Mouse (Mus musculus) lung, postnatal 36 days (tissue): ENCODE measurements around the gene Tmem230.
"Not testable (repeated sequence)": the region's sequence is repeated elsewhere in the genome, so short reads cannot be mapped to it uniquely, and the experiment has no call there.

Experiments
- DNase-seq: peaks from one replicate; pipeline ENCODE4 v3.0.0; 2022; ENCODE audit warnings: mixed read lengths

Tmem230 gene

DNA sequence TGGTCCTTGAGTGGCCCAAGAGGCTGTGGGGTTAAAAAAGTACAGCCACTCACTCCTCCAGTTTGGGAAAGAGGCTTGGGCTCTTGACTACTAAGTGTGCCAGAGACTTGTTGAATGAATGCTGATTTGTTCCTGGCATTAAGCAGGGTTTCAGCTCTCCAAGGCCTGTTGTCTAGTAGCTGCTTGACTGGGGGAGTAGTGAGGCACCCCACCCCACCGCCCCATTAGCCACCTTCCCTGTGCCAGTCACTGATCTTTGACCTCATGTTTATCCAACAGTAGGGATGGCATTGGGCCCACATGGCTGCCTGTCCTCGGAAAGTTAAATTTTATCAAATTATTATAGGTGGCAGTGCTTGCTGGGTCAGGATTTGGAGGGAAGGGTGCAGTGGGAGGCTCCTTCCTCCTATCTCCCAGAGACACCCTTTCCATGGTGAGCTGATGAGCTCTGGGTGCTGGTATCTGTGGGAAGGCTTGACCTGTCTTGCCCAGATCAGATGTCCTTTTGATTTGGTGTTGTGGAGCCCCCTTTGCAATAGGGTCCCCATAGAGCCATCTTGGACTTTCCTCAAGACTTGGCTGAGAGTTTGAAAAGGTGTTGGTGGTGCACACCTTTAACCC is 22.8 kb upstream of the Tmem230 start:
- peak; percentile 56 for DNase-seq

- peak; percentile 54 for DNase-seq
These were observed 21.6 kb upstream of the Tmem230 start for GRCm38 (mm10) chr2:132269217-132269616.

DNA sequence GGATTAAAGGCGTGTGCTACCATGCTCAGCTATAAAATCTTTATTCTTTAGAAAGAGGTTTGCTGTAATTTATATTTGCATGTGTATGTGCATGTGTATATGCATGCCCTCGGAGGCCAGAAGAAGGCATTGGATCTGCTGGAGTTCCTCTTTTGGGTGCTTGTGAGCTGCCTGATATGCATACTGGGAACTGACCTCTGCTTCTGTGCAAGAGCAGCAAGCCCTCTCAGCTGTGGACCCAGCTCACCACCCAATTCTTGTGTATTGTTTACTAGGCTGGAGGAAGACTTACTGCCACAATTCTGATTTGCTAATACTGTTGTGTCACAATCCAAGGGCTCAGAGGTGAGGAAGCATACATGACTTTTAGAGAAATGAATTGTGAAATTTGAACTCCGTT is 18.5 kb upstream of the Tmem230 start:
- peak; percentile 61 for DNase-seq

GRCm38 (mm10) chr2:132265196-132265595 is 17.6 kb upstream of the Tmem230 start:
- DNase-seq, result peak; percentile 41

- DNase-seq, result peak; percentile 42
These were observed 16.7 kb upstream of the Tmem230 start for GRCm38 (mm10) chr2:132264266-132264710.

DNA sequence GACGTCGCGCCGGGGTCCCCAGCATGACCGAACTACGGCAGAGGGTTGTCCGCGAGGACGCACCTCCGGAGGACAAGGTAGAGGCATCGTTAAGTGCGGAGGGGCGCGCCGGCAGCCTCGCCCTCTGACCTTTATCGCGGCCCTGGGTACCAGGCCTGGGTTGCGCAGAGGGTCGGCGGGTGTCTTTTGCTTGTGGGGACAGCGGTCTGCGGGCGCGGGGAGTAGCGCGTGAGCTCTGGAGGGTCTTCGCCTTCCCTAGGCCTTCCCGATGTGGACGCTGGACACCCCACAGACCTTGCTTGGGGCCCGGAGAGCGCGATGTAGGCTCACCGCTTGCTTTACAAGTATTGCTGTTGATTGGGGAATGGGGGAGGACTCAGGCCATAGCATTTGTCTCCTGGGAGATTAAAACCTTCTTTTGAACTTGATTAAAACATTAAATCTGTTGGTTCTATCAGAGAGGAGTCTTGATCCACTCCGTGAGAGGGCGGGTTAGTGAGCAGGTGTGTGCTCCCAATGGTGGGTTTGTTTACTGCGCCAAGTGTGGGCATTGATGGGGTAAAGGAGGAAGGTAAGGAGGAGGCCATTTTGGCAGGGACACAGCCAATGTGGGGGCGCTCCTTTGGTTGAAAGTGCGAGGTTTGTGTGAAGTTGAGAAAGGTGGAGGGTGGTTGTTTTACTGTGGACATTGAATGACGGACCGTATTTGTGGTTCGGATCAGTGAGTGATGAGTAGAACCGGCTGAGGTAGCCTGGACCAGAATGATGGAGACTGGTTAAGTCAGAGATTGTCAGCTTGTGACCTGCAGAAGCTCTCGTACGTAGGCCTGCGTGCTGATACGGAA is 16.0 kb upstream of the Tmem230 start:
- DNase-seq, result peak; percentile 38

DNA sequence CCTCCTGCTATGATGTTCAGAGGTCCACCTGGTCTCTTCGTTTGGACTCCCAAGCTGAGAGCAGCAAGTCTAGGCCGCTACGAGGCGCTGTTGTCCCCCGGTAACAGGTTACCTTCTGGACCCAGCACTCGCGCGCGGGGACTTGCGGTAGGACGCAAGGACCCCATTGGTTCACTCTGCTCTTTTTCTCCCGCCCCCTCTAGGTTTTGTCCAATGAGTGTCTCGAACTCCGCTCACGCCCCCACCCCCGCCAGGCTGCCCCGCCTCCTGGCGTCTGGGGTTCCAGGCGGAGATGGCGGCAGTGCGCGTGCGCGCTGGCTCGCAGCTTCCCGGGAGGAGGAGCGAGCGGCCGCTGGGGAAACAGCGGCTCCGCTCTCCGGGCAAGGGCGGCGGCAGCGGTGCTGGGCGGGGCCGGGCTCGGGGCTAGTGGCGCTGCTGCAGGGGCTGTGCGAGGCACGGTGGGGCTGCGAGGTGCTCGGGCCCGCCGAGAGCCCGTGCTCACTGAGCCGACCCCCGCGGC is 15.3 kb upstream of the Tmem230 start, which contains the start of gene Cds2:
Gene Cds2 (plus strand): TSS at position 270 of the 520 bp plus-strand sequence.
- peak; percentile 99 for DNase-seq

DNA sequence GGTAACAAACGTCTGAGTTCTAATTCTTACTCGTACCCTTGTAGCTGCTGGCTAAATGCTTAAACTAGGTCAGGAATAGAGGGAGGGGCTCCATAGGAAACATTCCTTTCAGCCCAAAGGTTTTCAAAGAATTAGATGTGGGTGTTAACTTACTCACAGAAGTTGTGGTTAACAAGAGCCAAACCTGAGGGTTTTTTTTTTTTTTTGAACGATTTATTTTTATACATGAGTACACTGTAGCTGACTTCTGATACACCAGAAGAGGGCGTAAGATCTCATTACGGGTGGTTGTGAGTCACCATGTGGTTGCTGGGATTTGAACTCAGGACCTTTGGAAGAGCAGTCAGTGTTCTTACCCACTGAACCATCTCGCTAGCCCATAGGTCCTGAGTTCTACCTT is 14.6 kb upstream of the Tmem230 start:
- no peak for DNase-seq

DNA sequence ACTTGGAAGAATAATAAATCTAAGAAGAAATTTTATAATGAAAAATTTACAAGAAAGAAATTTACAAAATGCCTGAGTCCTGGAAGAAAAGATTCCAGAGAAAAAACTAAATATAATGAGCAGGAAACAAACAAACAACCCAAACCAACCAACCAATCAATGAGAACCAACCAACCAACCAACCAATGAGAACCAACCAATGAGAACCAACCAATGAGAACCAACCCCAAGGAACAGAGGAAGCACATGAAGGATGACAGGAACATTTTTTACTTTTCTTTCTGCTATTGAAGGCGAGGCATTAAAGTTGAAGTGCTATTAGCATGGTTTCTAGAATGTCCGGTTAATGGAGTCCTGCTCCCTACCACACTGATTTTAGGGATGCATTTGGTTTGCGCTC is 13.0 kb upstream of the Tmem230 start:
- no peak for DNase-seq

DNA sequence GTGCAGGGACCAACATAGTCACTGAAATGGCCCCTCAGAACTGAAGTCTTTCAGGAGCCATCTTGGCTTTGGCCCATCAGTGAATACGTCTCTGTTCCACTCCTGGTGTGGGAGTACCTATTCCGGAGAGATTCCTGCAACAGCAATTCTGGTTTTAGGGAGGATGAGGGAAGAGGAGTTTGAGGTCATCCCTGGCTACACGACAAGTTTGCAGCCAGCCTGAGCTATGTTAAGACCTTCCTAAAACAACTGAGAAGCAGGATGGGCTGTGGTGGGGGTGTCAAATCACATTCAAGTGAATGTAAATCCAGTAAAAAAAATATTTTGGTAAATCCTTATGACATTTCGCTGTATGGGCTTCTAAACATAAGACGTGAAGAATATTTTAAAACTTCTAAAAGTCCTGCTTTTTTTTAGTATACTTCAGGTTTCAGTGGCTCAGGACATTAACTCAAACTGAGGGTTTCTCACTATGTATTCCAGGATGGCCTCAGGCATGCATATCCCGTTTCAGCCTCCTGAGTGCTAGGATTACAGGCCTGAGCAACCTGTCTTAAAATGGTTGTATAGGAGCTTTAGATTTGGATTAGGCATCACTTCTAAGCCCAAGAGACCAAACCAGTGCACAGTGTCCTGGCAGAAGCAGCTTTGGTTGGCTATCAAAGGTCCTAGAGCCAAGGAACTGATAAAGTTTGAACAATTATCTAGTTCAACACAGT is 9.9 kb upstream of the Tmem230 start:
- no peak for DNase-seq

- DNase-seq, result no peak
These were observed 6.0 kb upstream of the Tmem230 start for GRCm38 (mm10) chr2:132253603-132254002.

DNA sequence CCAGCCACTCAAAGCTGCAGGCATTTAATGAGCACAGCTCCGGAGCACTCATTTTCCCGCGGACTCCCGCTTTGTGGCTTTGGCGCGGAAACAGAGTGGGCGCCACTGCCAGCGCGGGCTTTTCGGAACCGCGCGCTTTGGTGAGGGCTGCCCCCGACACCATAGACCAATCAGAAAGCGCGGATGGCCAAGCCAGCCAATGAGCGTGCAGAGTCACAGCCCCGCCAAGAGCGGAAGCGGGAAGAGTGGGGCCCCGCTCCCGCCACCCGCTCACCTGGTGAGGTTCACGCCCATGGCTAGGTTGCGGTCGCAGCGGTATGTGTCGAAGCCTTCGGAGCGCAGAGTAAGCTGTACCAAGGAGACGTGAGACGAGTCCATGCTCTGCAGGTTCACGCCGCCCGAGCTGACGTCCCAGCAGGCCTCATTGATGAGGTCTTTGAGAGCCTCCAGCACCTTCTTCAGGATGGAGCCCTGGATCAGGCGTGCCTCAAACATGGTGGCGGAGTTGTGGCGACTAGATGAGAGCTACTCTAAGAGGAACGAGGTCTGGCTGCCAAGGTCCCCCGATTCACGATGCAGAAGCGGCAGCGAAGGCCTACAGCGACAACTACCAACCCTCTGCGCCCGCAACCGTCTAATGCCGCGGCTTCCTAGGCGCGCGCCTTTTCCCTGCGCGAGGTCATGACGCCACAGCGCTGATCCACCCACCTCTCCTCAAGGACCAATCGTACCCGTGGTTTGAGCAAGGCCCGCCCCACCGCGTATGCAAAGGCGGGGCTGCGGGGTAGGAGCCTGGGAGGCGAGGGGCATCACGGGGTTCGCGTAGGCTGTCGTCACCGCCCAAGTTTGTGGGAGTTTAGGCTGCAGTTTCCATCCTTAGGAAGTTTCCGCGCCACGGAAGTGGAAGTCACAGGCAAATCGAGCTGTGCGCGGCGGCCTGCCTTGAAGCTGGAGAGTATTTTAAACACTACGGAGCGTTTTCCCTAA is 5.2 kb upstream of the Tmem230 start, which contains the start of gene Pcna:
Gene Pcna (minus strand): TSS at position 773 of the 987 bp plus-strand sequence.
- peak; percentile 99 for DNase-seq

DNA sequence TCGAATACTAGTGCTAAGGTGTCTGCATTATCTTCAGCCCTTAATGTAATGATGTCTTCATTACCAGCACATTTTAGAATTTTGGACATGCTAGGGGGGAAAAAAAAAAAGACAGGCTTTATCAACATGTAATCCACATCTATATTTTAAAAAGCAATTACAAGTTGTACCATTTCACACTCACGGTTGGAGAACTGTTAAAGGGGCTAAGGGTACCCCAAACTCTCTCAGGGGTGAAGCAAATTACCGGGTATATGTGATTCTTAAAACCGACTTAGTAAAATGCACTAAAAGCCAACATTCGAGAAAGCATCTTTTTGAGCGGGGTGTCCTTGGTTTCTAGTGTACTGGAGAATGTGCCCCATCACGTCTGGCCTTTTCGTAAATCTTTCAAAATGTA is 4.3 kb upstream of the Tmem230 start:
- no peak for DNase-seq

DNA sequence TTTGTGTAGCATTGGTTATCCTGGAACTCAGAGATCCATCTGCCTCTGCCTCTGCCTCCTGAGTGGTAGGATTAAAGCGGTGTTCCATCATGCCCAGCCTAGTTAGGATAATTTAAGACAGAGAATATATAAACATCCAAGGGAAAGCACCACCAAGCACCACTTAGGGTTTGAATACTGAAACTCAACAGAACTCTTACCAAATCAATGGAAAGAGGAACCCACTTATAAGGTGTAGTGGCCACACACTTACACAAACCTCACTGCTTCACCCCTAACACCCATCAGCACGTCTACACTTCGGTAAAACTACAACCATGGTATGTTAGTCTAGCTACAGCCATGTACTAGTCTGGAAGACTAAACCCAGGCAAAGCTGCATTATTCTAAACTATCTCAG is 4.2 kb downstream of the Tmem230 start:
- DNase-seq, result no peak

GRCm38 (mm10) chr2:132240457-132240856 is 7.2 kb downstream of the Tmem230 start:
- peak; percentile 78 for DNase-seq

- not testable (repeated sequence) for DNase-seq
These were observed 8.2 kb downstream of the Tmem230 start for GRCm38 (mm10) chr2:132239434-132239833.

GRCm38 (mm10) chr2:132235975-132236374 is 11.6 kb downstream of the Tmem230 start:
- DNase-seq, result no peak

DNA sequence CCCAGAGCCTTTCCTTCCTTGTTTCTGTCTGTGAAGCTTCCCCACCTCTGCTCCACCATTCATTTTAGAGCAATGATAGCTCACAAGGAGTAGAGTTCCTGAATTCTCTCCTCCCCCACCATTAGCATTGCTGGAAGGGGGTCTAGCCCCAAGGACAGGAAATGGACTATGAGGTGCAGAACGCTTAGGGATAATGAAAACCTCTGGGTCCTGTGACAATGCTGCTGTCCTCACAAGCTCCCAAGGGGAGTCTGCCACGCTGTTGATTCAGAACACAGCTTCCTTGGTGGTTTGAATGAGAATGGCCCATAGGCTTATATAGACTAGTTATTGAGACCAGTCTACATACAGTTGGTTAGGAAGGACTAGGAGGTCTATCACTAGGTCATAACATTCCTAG is 12.3 kb downstream of the Tmem230 start:
- no peak for DNase-seq

DNA sequence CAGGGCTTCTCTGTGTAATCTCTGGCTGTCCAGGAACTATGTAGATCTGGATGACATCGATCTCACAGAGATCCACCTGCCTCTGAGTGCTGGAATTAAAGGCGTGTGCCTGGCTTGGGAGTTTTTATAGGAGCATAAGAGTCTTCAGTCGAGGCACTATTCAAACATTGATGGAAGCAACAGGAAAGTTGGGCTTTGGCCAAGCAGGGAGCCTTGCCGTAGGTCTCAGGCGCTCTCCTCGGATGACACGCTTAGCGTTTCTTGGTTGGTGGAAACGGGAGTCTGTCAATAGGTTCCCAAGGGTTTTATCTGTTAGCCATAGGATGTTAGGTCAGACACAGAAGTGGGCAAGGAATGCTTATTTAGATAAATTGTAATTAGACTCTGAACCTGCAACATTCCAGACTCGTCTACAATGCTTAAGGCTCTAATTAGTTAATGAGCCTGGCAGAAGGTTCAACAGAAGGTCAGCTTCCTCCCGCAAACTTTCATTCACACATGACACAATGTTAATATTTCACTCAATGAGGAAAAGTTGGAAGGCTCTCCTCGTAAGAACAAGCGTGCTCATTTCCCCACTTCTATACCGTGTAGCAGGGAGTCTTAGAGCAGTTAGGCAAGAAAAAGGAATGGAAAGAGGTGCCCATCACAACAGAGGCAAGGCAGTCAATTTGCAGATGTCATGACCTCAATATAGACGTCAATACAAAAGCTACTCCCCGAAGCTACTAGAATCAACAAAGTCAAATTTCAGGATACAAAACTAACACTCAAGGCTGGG is 13.4 kb downstream of the Tmem230 start:
- no peak for DNase-seq

- no peak for DNase-seq
These were observed 15.1 kb downstream of the Tmem230 start for GRCm38 (mm10) chr2:132232413-132232945.

- DNase-seq, result no peak
These were observed 23.2 kb downstream of the Tmem230 start for GRCm38 (mm10) chr2:132224359-132224758.
